Comparison of ENCODE assay signal across 25 mouse cellular contexts in genomic region chrX:164410562-164410961, GRCm38 (mm10). TPM values are rescaled to one million over a fixed set of nuclear protein-coding genes. Genes with fewer than 3 reads are reported as not detected.
A peak's percentile ranks its signal among the peaks of the same experiment; 100 is the strongest.
DNase-seq lines count a peak whose midpoint lies in the region; ATAC-seq and TF ChIP-seq lines count a peak whose summit lies in the region.
"Had no signal": no experiment of that assay in that cellular context is flagged by ENCODE, and none has a peak within 500 bp of the region (broad histone marks: within the 10 kb centered on the region; RNA-seq: fewer than 3 reads in every experiment).

No protein-coding gene starts in this region.

- 0 out of 2 replicates have a peak, but pooled peaks cover 7% of the 10 kb centered on the region for H3K27me3 ChIP-seq in intestine, embryonic 14.5 days (replicated peaks; ENCODE audit: control insufficient read depth, insufficient read depth, low read length)
- H3K27me3 ChIP-seq in intestine, embryonic 15.5 days (replicated peaks), result no peaks in the 10 kb centered on the region
- no peaks in the 10 kb centered on the region; the same call in 1 of the 2 replicates for H3K27me3 ChIP-seq in intestine, embryonic 16.5 days (replicated peaks; ENCODE audit: control insufficient read depth, insufficient read depth, low read length)
- no peaks in the 10 kb centered on the region for H3K27me3 ChIP-seq in intestine, postnatal 0 days (replicated peaks; ENCODE audit: control insufficient read depth, insufficient read depth, low read length)
- no peaks in the 10 kb centered on the region for H3K27me3 ChIP-seq in cerebellum, adult 2 months (ENCODE audit: control insufficient read depth, insufficient read depth, low read length)
- H3K27me3 ChIP-seq: CH12.LX had no signal

- TF ChIP-seq CTCF in intestine, postnatal 0 days (IDR thresholded peaks at IDR 0.05; ENCODE audit: low read depth), result no peak
- TF ChIP-seq CTCF in cerebellum, adult 2 months (IDR thresholded peaks at IDR 0.05; ENCODE audit: borderline replicate concordance, insufficient read depth, low read depth, low read length), result no peak

- 90% methylated on average over 1 of the region's 1 CpGs for WGBS in intestine, embryonic 14.5 days
- 69% methylated on average over 1 of the region's 1 CpGs for WGBS in intestine, embryonic 15.5 days
- WGBS in intestine, embryonic 16.5 days, result 69% methylated on average over 1 of the region's 1 CpGs
- WGBS in intestine, postnatal 0 days, result 43% methylated on average over 1 of the region's 1 CpGs
- WGBS in cerebellum, adult 2 months, result 91% methylated on average over 1 of the region's 1 CpGs

- H3K4me1 ChIP-seq in intestine, embryonic 14.5 days (replicated peaks; ENCODE audit: control insufficient read depth, insufficient read depth, low read length), result no peaks in the 10 kb centered on the region
- no peaks in the 10 kb centered on the region for H3K4me1 ChIP-seq in intestine, embryonic 15.5 days (replicated peaks)
- no peaks in the 10 kb centered on the region for H3K4me1 ChIP-seq in intestine, embryonic 16.5 days (ENCODE audit: control insufficient read depth, insufficient read depth, low read length)
- no peaks in the 10 kb centered on the region for H3K4me1 ChIP-seq in intestine, postnatal 0 days (replicated peaks; ENCODE audit: control insufficient read depth, insufficient read depth, low read length)
- H3K4me1 ChIP-seq in cerebellum, adult 2 months (ENCODE audit: control insufficient read depth, insufficient read depth, low read length), result no peaks in the 10 kb centered on the region

- H3K27ac ChIP-seq in intestine, embryonic 14.5 days (ENCODE audit: low read depth), result no peak overlapping the region
- no peak overlapping the region for H3K27ac ChIP-seq in intestine, embryonic 15.5 days
- no peak overlapping the region; the same call in 1 of the 2 replicates for H3K27ac ChIP-seq in intestine, embryonic 16.5 days (ENCODE audit: low read length)
- H3K27ac ChIP-seq in intestine, postnatal 0 days (ENCODE audit: low read depth, low read length), result no peak overlapping the region; the same call in 1 of the 2 replicates
- no peak overlapping the region for H3K27ac ChIP-seq in cerebellum, adult 2 months (ENCODE audit: insufficient read depth, low read length)

- no peak overlapping the region for H3K9ac ChIP-seq in intestine, embryonic 14.5 days (ENCODE audit: low read length)
- H3K9ac ChIP-seq in intestine, embryonic 15.5 days, result no peak overlapping the region
- no peak overlapping the region for H3K9ac ChIP-seq in intestine, embryonic 16.5 days (ENCODE audit: low read depth, low read length)
- no peak overlapping the region for H3K9ac ChIP-seq in intestine, postnatal 0 days (ENCODE audit: low read depth, low read length)

- H3K4me3 ChIP-seq in intestine, embryonic 14.5 days (ENCODE audit: low read depth, low read length), result no peak overlapping the region
- H3K4me3 ChIP-seq in intestine, embryonic 15.5 days (replicated peaks), result no peak overlapping the region
- no peak overlapping the region for H3K4me3 ChIP-seq in intestine, embryonic 16.5 days (ENCODE audit: low read length)
- H3K4me3 ChIP-seq in intestine, postnatal 0 days (ENCODE audit: low read depth, low read length), result no peak overlapping the region
- no peak overlapping the region for H3K4me3 ChIP-seq in cerebellum, adult 2 months (replicated peaks; ENCODE audit: insufficient read depth, low read depth, low read length)

- no peak for DNase-seq in intestine, embryonic 14.5 days (ENCODE audit: low spot score)
- no peak for DNase-seq in right cerebral cortex, postnatal 36 days (ENCODE audit: low spot score in 2 of 2)
- no peak for DNase-seq in frontal cortex, postnatal 25 days (ENCODE audit: low spot score in 2 of 2)
- no peak for DNase-seq in cerebellum, adult 2 months
- no peak for DNase-seq in adipocyte (ENCODE audit: low spot score)
- DNase-seq: adrenal gland, adult 2 months; adrenal gland, adult 8-10 months; adrenal gland, postnatal 10 days; adrenal gland, postnatal 14 days; adrenal gland, postnatal 25 days; adrenal gland, postnatal 36 days; B cell, adult 2 months; cerebellum, adult 11 months; cerebellum, adult 11-12 months; cerebellum, adult 18-20 months had no signal

- peak; percentile 68; the same call in 1 of the 2 replicates for ATAC-seq in intestine, embryonic 14.5 days (replicated peaks; ENCODE audit: low FRiP score, low TSS enrichment, low read depth)
- peak; percentile 94 for ATAC-seq in intestine, embryonic 15.5 days
- peak; percentile 96 for ATAC-seq in intestine, embryonic 16.5 days
- peak; percentile 53; the same call in 1 of the 2 replicates for ATAC-seq in intestine, postnatal 0 days
- ATAC-seq: activated CD4-positive, CD25-positive, alpha-beta regulatory T cell, adult 4 months; CD4-positive, CD25-positive, alpha-beta regulatory T cell, adult 4 months; Patski had no signal

- H3K36me3 ChIP-seq in intestine, embryonic 14.5 days (ENCODE audit: control insufficient read depth, insufficient read depth, low read length), result no peaks in the 10 kb centered on the region
- no peaks in the 10 kb centered on the region for H3K36me3 ChIP-seq in intestine, embryonic 15.5 days
- no peaks in the 10 kb centered on the region for H3K36me3 ChIP-seq in intestine, embryonic 16.5 days (ENCODE audit: control insufficient read depth, insufficient read depth, low read length)
- no peaks in the 10 kb centered on the region for H3K36me3 ChIP-seq in intestine, postnatal 0 days (ENCODE audit: control insufficient read depth, insufficient read depth)
- H3K36me3 ChIP-seq: G1E had no signal

- no peak overlapping the region for H3K4me2 ChIP-seq in intestine, embryonic 14.5 days (ENCODE audit: low read length)
- no peak overlapping the region for H3K4me2 ChIP-seq in intestine, embryonic 15.5 days (replicated peaks)
- no peak overlapping the region for H3K4me2 ChIP-seq in intestine, embryonic 16.5 days (ENCODE audit: low read depth, low read length)
- no peak overlapping the region for H3K4me2 ChIP-seq in intestine, postnatal 0 days (replicated peaks; ENCODE audit: low read depth)

- H3K9me3 ChIP-seq in intestine, embryonic 14.5 days (ENCODE audit: control insufficient read depth, low read length), result no peaks in the 10 kb centered on the region
- no peaks in the 10 kb centered on the region for H3K9me3 ChIP-seq in intestine, embryonic 15.5 days
- no peaks in the 10 kb centered on the region for H3K9me3 ChIP-seq in intestine, embryonic 16.5 days (ENCODE audit: control insufficient read depth, low read length)
- H3K9me3 ChIP-seq in intestine, postnatal 0 days (ENCODE audit: control insufficient read depth), result no peaks in the 10 kb centered on the region
- H3K9me3 ChIP-seq: G1E had no signal

- no peak for TF ChIP-seq POLR2A in cerebellum, adult 2 months (IDR thresholded peaks at IDR 0.05; ENCODE audit: borderline replicate concordance, insufficient read depth, low read length)

RNA-seq across cellular contexts. Expression of gene Piga, which starts 9.0 kb away (rescaled TPM):
- 20.4 and 22.0 TPM in 2 replicates for polyA plus RNA-seq in intestine, embryonic 14.5 days (2014; fragmentation: Nextera tagmentation; extraction: Ambion mirVana)
- polyA plus RNA-seq in intestine, embryonic 15.5 days (2015; fragmentation: Nextera tagmentation; extraction: Ambion mirVana), result 19.5 and 19.6 TPM in 2 replicates
- 20.0 and 21.1 TPM in 2 replicates for polyA plus RNA-seq in intestine, embryonic 16.5 days (2015; fragmentation: Nextera tagmentation; extraction: Ambion mirVana)
- polyA plus RNA-seq in intestine, postnatal 0 days (2015; fragmentation: Nextera tagmentation; extraction: Ambion mirVana), result 8.2 and 8.8 TPM in 2 replicates
- polyA plus RNA-seq in cerebellum, adult 2 months (2012; rRNA removed), result 7.9 and 8.8 TPM in 2 replicates

RNA-seq across cellular contexts. Expression of gene Asb11, which starts 26.2 kb away (rescaled TPM):
- 0.13 and 0.27 TPM in 2 replicates for polyA plus RNA-seq in intestine, embryonic 14.5 days (2014; fragmentation: Nextera tagmentation; extraction: Ambion mirVana)
- polyA plus RNA-seq in intestine, embryonic 15.5 days (2015; fragmentation: Nextera tagmentation; extraction: Ambion mirVana), result 0.10 and 0.27 TPM in 2 replicates
- 0.21 and 0.37 TPM in 2 replicates for polyA plus RNA-seq in intestine, embryonic 16.5 days (2015; fragmentation: Nextera tagmentation; extraction: Ambion mirVana)
- 8.8 and 9.9 TPM in 2 replicates for polyA plus RNA-seq in intestine, postnatal 0 days (2015; fragmentation: Nextera tagmentation; extraction: Ambion mirVana)
- 0.31 and 0.52 TPM in 2 replicates for polyA plus RNA-seq in cerebellum, adult 2 months (2012; rRNA removed)
- polyA plus RNA-seq: activated CD4-positive, CD25-positive, alpha-beta regulatory T cell, adult 4 months; brain, embryonic 14.5 days; C2C12; CD4-positive, CD25-positive, alpha-beta regulatory T cell, adult 4 months; G1E; Patski had no signal

RNA-seq across cellular contexts. Expression of gene Vegfd, which starts 37.4 kb away (rescaled TPM):
- polyA plus RNA-seq in intestine, embryonic 14.5 days (2014; fragmentation: Nextera tagmentation; extraction: Ambion mirVana), result 0.98 and 1.7 TPM in 2 replicates
- polyA plus RNA-seq in intestine, embryonic 15.5 days (2015; fragmentation: Nextera tagmentation; extraction: Ambion mirVana), result 2.1 and 2.2 TPM in 2 replicates
- 2.0 and 3.2 TPM in 2 replicates for polyA plus RNA-seq in intestine, embryonic 16.5 days (2015; fragmentation: Nextera tagmentation; extraction: Ambion mirVana)
- 1.2 and 1.6 TPM in 2 replicates for polyA plus RNA-seq in intestine, postnatal 0 days (2015; fragmentation: Nextera tagmentation; extraction: Ambion mirVana)
- polyA plus RNA-seq in cerebellum, adult 2 months (2012; rRNA removed), result 0.46 and 0.52 TPM in 2 replicates
- polyA plus RNA-seq: activated CD4-positive, CD25-positive, alpha-beta regulatory T cell, adult 4 months; CD4-positive, CD25-positive, alpha-beta regulatory T cell, adult 4 months; G1E had no signal
